In the genomic region with DNA sequence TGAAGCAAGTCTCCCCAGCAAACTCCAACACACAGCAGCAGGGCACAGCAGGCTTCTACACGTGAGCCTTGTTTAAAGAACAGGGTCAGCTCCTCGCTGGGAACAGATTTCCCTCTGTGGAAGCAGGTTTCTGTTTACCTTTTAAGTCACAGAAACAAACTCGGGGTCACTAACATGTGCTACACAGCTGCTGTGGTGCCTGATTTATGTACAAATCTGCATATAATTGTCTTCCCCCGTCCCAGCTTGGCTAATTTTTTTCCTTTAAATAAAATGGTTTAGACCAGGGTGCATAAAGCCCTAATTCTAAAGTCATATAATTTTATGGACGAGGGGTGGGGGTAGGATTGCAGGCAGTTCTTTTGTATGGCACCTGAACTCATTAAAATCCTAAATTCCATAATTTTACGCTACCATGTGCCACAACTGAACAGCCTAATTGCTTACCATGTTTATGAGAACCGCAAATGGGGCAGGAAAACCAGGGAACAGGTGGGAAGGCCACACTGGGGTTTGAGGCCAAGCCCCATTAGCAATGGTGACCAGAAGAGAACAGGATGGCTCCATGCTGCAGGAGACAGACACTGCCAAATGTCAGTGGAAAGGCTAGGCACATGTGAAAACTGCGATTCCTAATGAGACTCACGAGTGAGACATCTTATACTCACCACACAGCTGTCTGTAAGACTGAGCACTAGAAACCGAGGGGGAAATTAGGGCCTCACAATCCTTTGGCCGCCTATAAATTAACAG, we compare ENCODE assay signal across 16 mouse cellular contexts.
DNase-seq lines count a peak whose midpoint lies in the region; ATAC-seq lines count a peak whose summit lies in the region.
"Had no signal": no experiment of that assay in that cellular context is flagged by ENCODE, and none has a peak within 500 bp of the region (broad histone marks: within the 10 kb centered on the region; RNA-seq: fewer than 3 reads in every experiment).

No protein-coding gene starts in this region.

- WGBS in midbrain, embryonic 14.5 days = 57% methylated on average over 11 of the region's 11 CpGs
- WGBS in midbrain, embryonic 10.5 days = 70% methylated on average over 11 of the region's 11 CpGs
- WGBS in neural tube, embryonic 15.5 days = 26% methylated on average over 11 of the region's 11 CpGs
- 45% methylated on average over 11 of the region's 11 CpGs for WGBS in kidney, embryonic 16.5 days

- H3K36me3 ChIP-seq in midbrain, embryonic 14.5 days (ENCODE audit: control insufficient read depth, insufficient read depth, low read length) = no peaks in the 10 kb centered on the region
- H3K36me3 ChIP-seq in midbrain, embryonic 10.5 days = no peaks in the 10 kb centered on the region
- H3K36me3 ChIP-seq in neural tube, embryonic 15.5 days = no peaks in the 10 kb centered on the region
- no peaks in the 10 kb centered on the region for H3K36me3 ChIP-seq in kidney, embryonic 16.5 days (ENCODE audit: insufficient read depth, low read length)

- H3K27ac ChIP-seq in midbrain, embryonic 14.5 days (replicated peaks; ENCODE audit: low read depth, low read length) = no peak overlapping the region
- H3K27ac ChIP-seq in midbrain, embryonic 10.5 days (replicated peaks) = no peak overlapping the region
- no peak overlapping the region; the same call in 1 of the 2 replicates for H3K27ac ChIP-seq in neural tube, embryonic 15.5 days (replicated peaks)
- H3K27ac ChIP-seq in kidney, embryonic 16.5 days (ENCODE audit: low read length) = no peak overlapping the region
- H3K27ac ChIP-seq: layer of hippocampus, adult 2 months; liver, embryonic 14.5 days had no signal

- H3K4me2 ChIP-seq in midbrain, embryonic 14.5 days (ENCODE audit: low read length) = no peak overlapping the region
- no peak overlapping the region for H3K4me2 ChIP-seq in neural tube, embryonic 15.5 days
- H3K4me2 ChIP-seq in kidney, embryonic 16.5 days (replicated peaks; ENCODE audit: low read depth, low read length) = no peak overlapping the region

- H3K4me3 ChIP-seq in midbrain, embryonic 14.5 days (replicated peaks; ENCODE audit: low read depth, low read length) = no peak overlapping the region
- H3K4me3 ChIP-seq in midbrain, embryonic 10.5 days = no peak overlapping the region
- H3K4me3 ChIP-seq in neural tube, embryonic 15.5 days (replicated peaks) = no peak overlapping the region
- H3K4me3 ChIP-seq in kidney, embryonic 16.5 days (ENCODE audit: low read length) = no peak overlapping the region
- H3K4me3 ChIP-seq: layer of hippocampus, adult 2 months had no signal

- H3K9ac ChIP-seq in midbrain, embryonic 14.5 days (replicated peaks; ENCODE audit: low read length) = no peak overlapping the region
- no peak overlapping the region for H3K9ac ChIP-seq in neural tube, embryonic 15.5 days (replicated peaks)
- H3K9ac ChIP-seq in kidney, embryonic 16.5 days (replicated peaks; ENCODE audit: low read length) = no peak overlapping the region
- H3K9ac ChIP-seq: liver, embryonic 14.5 days had no signal

- no peak for ATAC-seq in cerebellum, adult (ENCODE audit: insufficient number of reproducible peaks, low FRiP score, low TSS enrichment)
- no peak for ATAC-seq in midbrain, embryonic 14.5 days (ENCODE audit: low FRiP score, low TSS enrichment)
- 0 out of 2 replicates have a peak, but pooled peaks have one; percentile 24 for ATAC-seq in neural tube, embryonic 15.5 days (ENCODE audit: low FRiP score)
- no peak for ATAC-seq in kidney, embryonic 16.5 days (ENCODE audit: low FRiP score, low TSS enrichment)
- ATAC-seq: midbrain, embryonic 16.5 days had no signal

- H3K9me3 ChIP-seq in midbrain, embryonic 14.5 days (ENCODE audit: control insufficient read depth, low read length) = no peaks in the 10 kb centered on the region
- H3K9me3 ChIP-seq in midbrain, embryonic 10.5 days (replicated peaks) = no peaks in the 10 kb centered on the region
- H3K9me3 ChIP-seq in neural tube, embryonic 15.5 days (replicated peaks) = no peaks in the 10 kb centered on the region
- no peaks in the 10 kb centered on the region for H3K9me3 ChIP-seq in kidney, embryonic 16.5 days (ENCODE audit: low read length)

- DNase-seq in cerebellum, postnatal 14 days = peak; percentile 24 to 26
- DNase-seq in midbrain, embryonic 14.5 days = peak; percentile 17
- no peak for DNase-seq in midbrain, embryonic 10.5 days (ENCODE audit: low spot score)
- DNase-seq in hindlimb bud, embryonic 11.5 days (ENCODE audit: extremely low spot score, low read depth, low spot score) = peak; percentile 60
- DNase-seq in thymus, postnatal 0 days (ENCODE audit: low spot score) = no peak
- DNase-seq: adrenal gland, adult 2 months; cerebellum, postnatal 25 days; lung, postnatal 10 days; right cerebral cortex, postnatal 25 days; thymus, adult 18-20 months had no signal

- H3K4me1 ChIP-seq in midbrain, embryonic 14.5 days (ENCODE audit: control insufficient read depth, insufficient read depth, low read length) = no peaks in the 10 kb centered on the region
- H3K4me1 ChIP-seq in midbrain, embryonic 10.5 days = no peaks in the 10 kb centered on the region
- peaks cover 14% of the 10 kb centered on the region for H3K4me1 ChIP-seq in neural tube, embryonic 15.5 days
- H3K4me1 ChIP-seq in kidney, embryonic 16.5 days (ENCODE audit: insufficient read depth, low read length) = no peaks in the 10 kb centered on the region

- no peaks in the 10 kb centered on the region for H3K27me3 ChIP-seq in midbrain, embryonic 14.5 days (ENCODE audit: control insufficient read depth, insufficient read depth, low read length)
- H3K27me3 ChIP-seq in midbrain, embryonic 10.5 days (ENCODE audit: low read depth, poor library complexity, severe bottlenecking) = no peaks in the 10 kb centered on the region
- no peaks in the 10 kb centered on the region for H3K27me3 ChIP-seq in neural tube, embryonic 15.5 days (replicated peaks)
- H3K27me3 ChIP-seq in kidney, embryonic 16.5 days (ENCODE audit: insufficient read depth, low read length) = no peaks in the 10 kb centered on the region

Comparison
In these comparisons a context has a peak if more than half of its experiments do, and no peak if none do; other contexts are left out.
1. DNase-seq: peak in cerebellum, postnatal 14 days (2 of 2), midbrain, embryonic 14.5 days (single experiment) and hindlimb bud, embryonic 11.5 days (single experiment); none in midbrain, embryonic 10.5 days (single experiment) and thymus, postnatal 0 days (single experiment).